Mouse (Mus musculus): ENCODE data around the gene Lcp1. TPM values are rescaled to one million over a fixed set of nuclear protein-coding genes. Genes with fewer than 3 reads are reported as not detected.

The Lcp1 gene
- total RNA-seq, 2 experiments from 2014 or later = 6.9 to 7.5 TPM

DNA sequence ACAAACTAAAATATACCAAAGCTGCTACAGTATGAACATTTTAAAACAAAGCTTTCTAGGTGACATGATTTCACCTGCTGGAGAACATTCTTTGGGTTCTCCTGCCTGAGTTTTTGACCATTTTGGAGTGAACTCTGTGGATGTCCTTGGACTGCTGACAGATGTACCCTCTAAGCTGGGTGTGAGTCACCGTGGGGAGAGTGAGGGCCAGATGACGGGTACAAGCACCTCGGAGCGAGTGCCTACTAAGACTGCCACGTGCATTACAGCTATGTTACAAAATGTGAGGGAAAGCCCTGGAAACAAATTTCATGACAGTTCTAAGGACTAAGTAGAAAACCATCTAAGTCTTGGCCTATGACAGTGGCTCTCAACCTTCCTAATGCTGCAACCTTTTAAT, 138.6 kb downstream of the Lcp1 start:
- no peak for DNase-seq (ENCODE audit: low spot score in 2 of 2)

DNA sequence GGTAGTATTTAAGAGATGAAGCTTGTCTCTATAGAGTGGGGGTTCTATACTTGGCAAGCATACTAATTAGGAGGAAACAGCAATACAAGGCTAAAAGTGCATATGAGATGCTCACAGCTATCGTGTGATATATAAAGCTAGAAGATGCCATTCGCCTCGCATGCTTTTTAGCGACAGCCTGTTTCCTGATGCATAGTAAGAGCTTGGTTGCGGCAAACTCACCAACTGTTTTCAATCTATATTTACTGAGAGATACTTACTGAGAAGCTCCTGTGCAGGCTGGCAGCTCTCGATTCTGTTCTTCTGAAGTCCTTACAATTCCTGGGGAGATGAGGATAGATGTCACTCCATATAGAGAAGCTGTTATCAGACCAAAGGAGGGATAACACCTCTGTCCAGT, 148.8 kb downstream of the Lcp1 start:
- no peak for DNase-seq (ENCODE audit: low spot score in 2 of 2)

GRCm38 (mm10) chr14:75280406-75280805, 149.5 kb downstream of the Lcp1 start:
- DNase-seq (ENCODE audit: low spot score in 2 of 2) = no peak

Small RNA genes lying within 50 kb of the gene (microRNA-seq; reads per million reads assigned to microRNA genes)
- gene Gm44482 = 0 reads per million in 2 experiments

Other genes starting within 250 kb of the Lcp1 start
- 10 to 100 TPM; 21.9 to 24.1 TPM for gene Lrch1, start 183.2 kb upstream of the Lcp1 start, total RNA-seq (2021)
- gene Rubcnl, start 115.1 kb upstream of the Lcp1 start, total RNA-seq (2021) = 1 to 10 TPM; 1.2 to 1.4 TPM
- gene Lrrc63, start 220 bp upstream of the Lcp1 start, total RNA-seq (2021) = not detected
- gene Cpb2, start 111.2 kb downstream of the Lcp1 start, total RNA-seq (2021) = not detected
- gene Zc3h13, start 153.3 kb downstream of the Lcp1 start, total RNA-seq (2021) = 10 to 100 TPM; 53.1 to 55.8 TPM

Data from layer of hippocampus, postnatal 14 days (tissue).